Mouse (Mus musculus) ES-E14 (cell line): ENCODE results near the gene Atp2b4.

Experiments
- CHD2 ChIP-seq: IDR thresholded peaks from 2 replicates; pipeline ENCODE4 v1.6.1; 2014; ENCODE audit warnings: mild to moderate bottlenecking, low read depth, low read length, inconsistent platforms
- HCFC1 ChIP-seq: IDR thresholded peaks from 2 replicates; pipeline ENCODE4 v1.6.1; 2012; ENCODE audit warnings: low read length, inconsistent platforms, borderline replicate concordance; ENCODE audit not compliant: insufficient read depth
- ZNF384 ChIP-seq: IDR thresholded peaks from 2 replicates; pipeline ENCODE4 v1.6.1; 2012; ENCODE audit warnings: low read depth, low read length, inconsistent platforms

DNA sequence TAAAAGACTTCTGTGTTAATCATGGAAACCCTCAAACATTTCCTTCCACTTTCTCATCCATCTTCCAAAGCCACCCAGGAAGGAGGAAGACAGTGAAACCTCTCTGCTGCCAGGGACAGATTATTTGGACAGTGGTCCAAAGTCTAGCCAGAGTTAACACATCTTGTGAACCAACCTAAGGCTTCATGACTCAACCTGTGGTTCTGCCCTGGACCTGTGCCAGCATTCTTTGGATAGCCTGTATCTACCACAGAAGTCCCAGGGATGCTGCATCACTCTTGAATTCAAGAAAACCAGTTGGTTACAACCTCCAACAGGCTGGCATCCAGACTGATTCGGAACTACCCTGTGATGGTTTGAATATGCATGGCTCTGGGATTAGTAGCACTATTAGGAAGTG is 21.8 kb downstream of the Atp2b4 start:
- TF ChIP-seq CHD2 = no peak
- no peak for TF ChIP-seq ZNF384
- no peak for TF ChIP-seq HCFC1
